Mouse (Mus musculus): ENCODE results near the gene Slc25a11. TPM values are rescaled to one million over a fixed set of nuclear protein-coding genes. Genes with fewer than 3 reads are reported as not detected.

The Slc25a11 gene
- total and polyA plus RNA-seq, 3 experiments = 59.2 to 125 (median 72.7) TPM

GRCm38 (mm10) chr11:70657573-70657972 is 10.3 kb upstream of the Slc25a11 start:
- TF ChIP-seq POLR2AphosphoS5 (IDR thresholded peaks at IDR 0.05; ENCODE audit: insufficient replicate concordance, low read depth, low read length) (no peak), GATA1 (IDR thresholded peaks at IDR 0.05; ENCODE audit: borderline replicate concordance, low read length) (no peak), GATA2 (IDR thresholded peaks at IDR 0.05; ENCODE audit: borderline replicate concordance, low read depth, low read length) (no peak), CTCF (IDR thresholded peaks at IDR 0.05; ENCODE audit: low read depth, low read length) (no peak), TAL1 (conservative IDR thresholded peaks at IDR 0.05; ENCODE audit: low read depth, low read length) (no peak)
- DNase-seq (ENCODE audit: low spot score) (no peak), ATAC-seq (ENCODE audit: extremely low read depth, insufficient number of reproducible peaks, low FRiP score, poor library complexity, severe bottlenecking) (no peak)
- peaks cover 61% of the 10 kb centered on the region for H3K36me3 ChIP-seq (replicated peaks)
- H3K27me3 ChIP-seq (ENCODE audit: insufficient read depth, low read length) = no peaks in the 10 kb centered on the region
- peaks cover 44% of the 10 kb centered on the region for H3K4me1 ChIP-seq (ENCODE audit: insufficient read depth, low read depth, low read length)
- H3K4me3 ChIP-seq (ENCODE audit: low read depth, low read length) = no peak overlapping the region
- H3K9me3 ChIP-seq (replicated peaks) = no peaks in the 10 kb centered on the region

GRCm38 (mm10) chr11:70656964-70657363 is 9.7 kb upstream of the Slc25a11 start, which contains the start of gene Eno3:
TSS of gene Eno3 (plus strand) at chr11:70657202.
- peak within 1 kb of the TSS; percentile 100 for H3K4me3 ChIP-seq (ENCODE audit: low read depth, low read length)
- H3K9me3 ChIP-seq (replicated peaks) = no peaks in the 10 kb centered on the region
- H3K4me1 ChIP-seq (ENCODE audit: insufficient read depth, low read depth, low read length) = peaks cover 51% of the 10 kb centered on the region
- no peaks in the 10 kb centered on the region for H3K27me3 ChIP-seq (ENCODE audit: insufficient read depth, low read length)
- no peak for DNase-seq (ENCODE audit: low spot score)
- ATAC-seq (ENCODE audit: extremely low read depth, insufficient number of reproducible peaks, low FRiP score, poor library complexity, severe bottlenecking) = no peak
- H3K36me3 ChIP-seq (replicated peaks) = peaks cover 61% of the 10 kb centered on the region
- TF ChIP-seq CTCF (IDR thresholded peaks at IDR 0.05; ENCODE audit: low read depth, low read length) (no peak), POLR2AphosphoS5 (IDR thresholded peaks at IDR 0.05; ENCODE audit: insufficient replicate concordance, low read depth, low read length) (no peak), GATA1 (IDR thresholded peaks at IDR 0.05; ENCODE audit: borderline replicate concordance, low read length) (no peak), GATA2 (IDR thresholded peaks at IDR 0.05; ENCODE audit: borderline replicate concordance, low read depth, low read length) (no peak)

- Histone ChIP-seq H3K4me3 (ENCODE audit: low read depth, low read length) (peak overlapping the region; percentile 100; the same call in 1 of the 2 replicates), H3K27me3 (ENCODE audit: insufficient read depth, low read length) (no peaks in the 10 kb centered on the region), H3K36me3 (replicated peaks) (peaks cover 60% of the 10 kb centered on the region), H3K9me3 (replicated peaks) (no peaks in the 10 kb centered on the region), H3K4me1 (ENCODE audit: insufficient read depth, low read depth, low read length) (peaks cover 55% of the 10 kb centered on the region)
- TF ChIP-seq GATA2 (IDR thresholded peaks at IDR 0.05; ENCODE audit: borderline replicate concordance, low read depth, low read length) = no peak
- no peak for TF ChIP-seq GATA1 (IDR thresholded peaks at IDR 0.05; ENCODE audit: borderline replicate concordance, low read length)
- TF ChIP-seq POLR2AphosphoS5 (IDR thresholded peaks at IDR 0.05; ENCODE audit: insufficient replicate concordance, low read depth, low read length) = no peak
- no peak for TF ChIP-seq TAL1 (conservative IDR thresholded peaks at IDR 0.05; ENCODE audit: low read depth, low read length)
- no peak for TF ChIP-seq CTCF (IDR thresholded peaks at IDR 0.05; ENCODE audit: low read depth, low read length)
- DNase-seq (ENCODE audit: low spot score) (no peak), ATAC-seq (ENCODE audit: extremely low read depth, insufficient number of reproducible peaks, low FRiP score, poor library complexity, severe bottlenecking) (no peak)
Measured at GRCm38 (mm10) chr11:70656456-70656927, 9.2 kb upstream of the Slc25a11 start.

- H3K4me3 ChIP-seq (ENCODE audit: low read depth, low read length) = peak overlapping the region; percentile 100
- TF ChIP-seq POLR2AphosphoS5 (IDR thresholded peaks at IDR 0.05; ENCODE audit: insufficient replicate concordance, low read depth, low read length) (no peak), CTCF (IDR thresholded peaks at IDR 0.05; ENCODE audit: low read depth, low read length) (no peak), GATA1 (IDR thresholded peaks at IDR 0.05; ENCODE audit: borderline replicate concordance, low read length) (no peak), GATA2 (IDR thresholded peaks at IDR 0.05; ENCODE audit: borderline replicate concordance, low read depth, low read length) (no peak), TAL1 (conservative IDR thresholded peaks at IDR 0.05; ENCODE audit: low read depth, low read length) (no peak)
- no peaks in the 10 kb centered on the region for H3K27me3 ChIP-seq (ENCODE audit: insufficient read depth, low read length)
- H3K36me3 ChIP-seq (replicated peaks) = peaks cover 60% of the 10 kb centered on the region
- ATAC-seq (ENCODE audit: extremely low read depth, insufficient number of reproducible peaks, low FRiP score, poor library complexity, severe bottlenecking) = peak; percentile 47
- DNase-seq (ENCODE audit: low spot score) = peak; percentile 65
- no peaks in the 10 kb centered on the region for H3K9me3 ChIP-seq (replicated peaks)
- peaks cover 62% of the 10 kb centered on the region for H3K4me1 ChIP-seq (ENCODE audit: insufficient read depth, low read depth, low read length)
Measured at GRCm38 (mm10) chr11:70655571-70656455, 8.5 kb upstream of the Slc25a11 start.

GRCm38 (mm10) chr11:70654923-70655570 is 7.8 kb upstream of the Slc25a11 start:
- Histone ChIP-seq H3K36me3 (replicated peaks) (peaks cover 62% of the 10 kb centered on the region), H3K4me1 (ENCODE audit: insufficient read depth, low read depth, low read length) (peaks cover 69% of the 10 kb centered on the region), H3K27me3 (ENCODE audit: insufficient read depth, low read length) (no peaks in the 10 kb centered on the region), H3K9me3 (replicated peaks) (no peaks in the 10 kb centered on the region), H3K4me3 (ENCODE audit: low read depth, low read length) (peak overlapping the region; percentile 100)
- DNase-seq (ENCODE audit: low spot score) (peak; percentile 83), ATAC-seq (ENCODE audit: extremely low read depth, insufficient number of reproducible peaks, low FRiP score, poor library complexity, severe bottlenecking) (no peak)
- TF ChIP-seq CTCF (IDR thresholded peaks at IDR 0.05; ENCODE audit: low read depth, low read length) = no peak
- no peak for TF ChIP-seq GATA1 (IDR thresholded peaks at IDR 0.05; ENCODE audit: borderline replicate concordance, low read length)
- no peak for TF ChIP-seq GATA2 (IDR thresholded peaks at IDR 0.05; ENCODE audit: borderline replicate concordance, low read depth, low read length)
- no peak for TF ChIP-seq POLR2AphosphoS5 (IDR thresholded peaks at IDR 0.05; ENCODE audit: insufficient replicate concordance, low read depth, low read length)
- no peak for TF ChIP-seq TAL1 (conservative IDR thresholded peaks at IDR 0.05; ENCODE audit: low read depth, low read length)

Measured in G1E (cell line).